In genomic region chr5:66979332-66980218, GRCm38 (mm10) we compare ENCODE assay signal across 9 mouse cellular contexts.
DNase-seq lines count a peak whose midpoint lies in the region; ATAC-seq and TF ChIP-seq lines count a peak whose summit lies in the region.
"Had no signal": no experiment of that assay in that cellular context is flagged by ENCODE, and none has a peak within 500 bp of the region (broad histone marks: within the 10 kb centered on the region; RNA-seq: fewer than 3 reads in every experiment).

No protein-coding gene starts in this region.

- 54% methylated on average over 19 of the region's 19 CpGs for WGBS in kidney, postnatal 0 days
- WGBS in kidney, embryonic 14.5 days: 60% methylated on average over 19 of the region's 19 CpGs
- 43% methylated on average over 19 of the region's 19 CpGs for WGBS in neural tube, embryonic 13.5 days
- WGBS in intestine, embryonic 16.5 days: 62% methylated on average over 19 of the region's 19 CpGs

- no peaks in the 10 kb centered on the region for H3K9me3 ChIP-seq in kidney, postnatal 0 days (replicated peaks; ENCODE audit: low read length)
- no peaks in the 10 kb centered on the region for H3K9me3 ChIP-seq in kidney, embryonic 14.5 days (ENCODE audit: control insufficient read depth, low read length)
- no peaks in the 10 kb centered on the region for H3K9me3 ChIP-seq in neural tube, embryonic 13.5 days
- no peaks in the 10 kb centered on the region for H3K9me3 ChIP-seq in intestine, embryonic 16.5 days (ENCODE audit: control insufficient read depth, low read length)

- no peak overlapping the region for H3K4me2 ChIP-seq in kidney, postnatal 0 days (ENCODE audit: low read length)
- no peak overlapping the region for H3K4me2 ChIP-seq in kidney, embryonic 14.5 days (replicated peaks; ENCODE audit: low read depth, low read length)
- 0 out of 2 replicates have a peak overlapping the region, but pooled peaks have one; percentile 18 for H3K4me2 ChIP-seq in neural tube, embryonic 13.5 days
- no peak overlapping the region for H3K4me2 ChIP-seq in intestine, embryonic 16.5 days (ENCODE audit: low read depth, low read length)

- H3K9ac ChIP-seq in kidney, postnatal 0 days (ENCODE audit: low read depth, low read length): no peak overlapping the region
- H3K9ac ChIP-seq in kidney, embryonic 14.5 days (ENCODE audit: low read depth, low read length): no peak overlapping the region
- no peak overlapping the region for H3K9ac ChIP-seq in neural tube, embryonic 13.5 days
- H3K9ac ChIP-seq in intestine, embryonic 16.5 days (ENCODE audit: low read depth, low read length): no peak overlapping the region

- no peak for TF ChIP-seq POLR2A in brain, embryonic 14.5 days (IDR thresholded peaks at IDR 0.05; ENCODE audit: borderline replicate concordance, extremely low read depth, insufficient read depth, insufficient read length, poor library complexity, severe bottlenecking)
- TF ChIP-seq POLR2A in embryonic fibroblast, embryonic 13.5 days (IDR thresholded peaks at IDR 0.05; ENCODE audit: low read depth, low read length): peak; percentile 41; the same call in 1 of the 2 replicates

- no peak overlapping the region for H3K4me3 ChIP-seq in kidney, postnatal 0 days (replicated peaks; ENCODE audit: low read depth, low read length)
- no peak overlapping the region for H3K4me3 ChIP-seq in kidney, embryonic 14.5 days (ENCODE audit: low read length)
- H3K4me3 ChIP-seq in embryonic fibroblast, embryonic 13.5 days (ENCODE audit: insufficient read depth, low read length): no peak overlapping the region
- no peak overlapping the region for H3K4me3 ChIP-seq in neural tube, embryonic 13.5 days
- no peak overlapping the region for H3K4me3 ChIP-seq in intestine, embryonic 16.5 days (ENCODE audit: low read length)

- no peak for DNase-seq in kidney, postnatal 0 days (ENCODE audit: low spot score)
- peak; percentile 82 for DNase-seq in brain, embryonic 14.5 days (ENCODE audit: low read depth)
- DNase-seq in heart, postnatal 36 days: peak; percentile 39 to 52
- DNase-seq in spleen, adult 18-20 months: no peak

- no peak for TF ChIP-seq CTCF in kidney, postnatal 0 days (IDR thresholded peaks at IDR 0.05; ENCODE audit: low read depth)
- no peak for TF ChIP-seq CTCF in brain, embryonic 14.5 days (IDR thresholded peaks at IDR 0.05; ENCODE audit: borderline replicate concordance, extremely low read depth, insufficient read depth, insufficient read length)
- no peak for TF ChIP-seq CTCF in embryonic fibroblast, embryonic 13.5 days (IDR thresholded peaks at IDR 0.05; ENCODE audit: borderline replicate concordance, insufficient read depth, low read length)

- no peaks in the 10 kb centered on the region for H3K27me3 ChIP-seq in kidney, postnatal 0 days (ENCODE audit: insufficient read depth, low read length)
- H3K27me3 ChIP-seq in kidney, embryonic 14.5 days (ENCODE audit: control insufficient read depth, insufficient read depth, low read length): no peaks in the 10 kb centered on the region
- no peaks in the 10 kb centered on the region for H3K27me3 ChIP-seq in neural tube, embryonic 13.5 days
- no peaks in the 10 kb centered on the region for H3K27me3 ChIP-seq in intestine, embryonic 16.5 days (replicated peaks; ENCODE audit: control insufficient read depth, insufficient read depth, low read length)
- H3K27me3 ChIP-seq: Patski had no signal

- intact Hi-C loops in heart, postnatal 36 days (cut with DNase I): loop anchor here (5.0 kb wide), 1 partner anchor 107 kb away; no protein-coding TSS in a partner anchor

- H3K4me1 ChIP-seq in kidney, postnatal 0 days (replicated peaks; ENCODE audit: insufficient read depth, low read length): no peaks in the 10 kb centered on the region
- no peaks in the 10 kb centered on the region for H3K4me1 ChIP-seq in kidney, embryonic 14.5 days (ENCODE audit: control insufficient read depth, insufficient read depth, low read length)
- peaks cover 8% of the 10 kb centered on the region for H3K4me1 ChIP-seq in embryonic fibroblast, embryonic 13.5 days (ENCODE audit: control insufficient read depth, insufficient read depth, low read length)
- peaks cover 16% of the 10 kb centered on the region for H3K4me1 ChIP-seq in neural tube, embryonic 13.5 days (replicated peaks)
- no peaks in the 10 kb centered on the region for H3K4me1 ChIP-seq in intestine, embryonic 16.5 days (ENCODE audit: control insufficient read depth, insufficient read depth, low read length)

- H3K27ac ChIP-seq in kidney, postnatal 0 days: 0 out of 2 replicates have a peak overlapping the region, but pooled peaks have one; percentile 22
- no peak overlapping the region for H3K27ac ChIP-seq in kidney, embryonic 14.5 days (ENCODE audit: low read depth, low read length)
- H3K27ac ChIP-seq in embryonic fibroblast, embryonic 13.5 days (ENCODE audit: insufficient read depth, low read length): peak overlapping the region; percentile 92
- peak overlapping the region; percentile 71 for H3K27ac ChIP-seq in neural tube, embryonic 13.5 days (replicated peaks)
- H3K27ac ChIP-seq in intestine, embryonic 16.5 days (ENCODE audit: low read length): no peak overlapping the region

- H3K36me3 ChIP-seq in kidney, postnatal 0 days (ENCODE audit: insufficient read depth, low read length): no peaks in the 10 kb centered on the region
- no peaks in the 10 kb centered on the region for H3K36me3 ChIP-seq in kidney, embryonic 14.5 days (ENCODE audit: control insufficient read depth, insufficient read depth, low read length)
- H3K36me3 ChIP-seq in neural tube, embryonic 13.5 days: peaks cover 16% of the 10 kb centered on the region; the same call in 1 of the 2 replicates
- no peaks in the 10 kb centered on the region for H3K36me3 ChIP-seq in intestine, embryonic 16.5 days (ENCODE audit: control insufficient read depth, insufficient read depth, low read length)

- no peak for ATAC-seq in kidney, postnatal 0 days (replicated peaks; ENCODE audit: low FRiP score, low read depth)
- no peak for ATAC-seq in kidney, embryonic 14.5 days (ENCODE audit: low FRiP score, low TSS enrichment)
- peak; percentile 57; the same call in 1 of the 2 replicates for ATAC-seq in neural tube, embryonic 13.5 days (ENCODE audit: low read depth)
- no peak for ATAC-seq in intestine, embryonic 16.5 days
- ATAC-seq: Patski had no signal

Comparison
In these comparisons a context has a peak if more than half of its experiments do, and no peak if none do; other contexts are left out.
1. H3K27ac ChIP-seq: peak in kidney, postnatal 0 days (single experiment), embryonic fibroblast, embryonic 13.5 days (single experiment) and neural tube, embryonic 13.5 days (single experiment); none in kidney, embryonic 14.5 days (single experiment) and intestine, embryonic 16.5 days (single experiment).
2. DNase-seq: peak in brain, embryonic 14.5 days (single experiment) and heart, postnatal 36 days (2 of 2); none in kidney, postnatal 0 days (single experiment) and spleen, adult 18-20 months (0 of 2).